Mouse (Mus musculus): ENCODE data around the gene 4933427I04Rik. TPM values are rescaled to one million over a fixed set of nuclear protein-coding genes. Genes with fewer than 3 reads are reported as not detected.

4933427I04Rik gene
- not detected in 2 replicates for polyA plus RNA-seq (2012; rRNA removed)

DNA sequence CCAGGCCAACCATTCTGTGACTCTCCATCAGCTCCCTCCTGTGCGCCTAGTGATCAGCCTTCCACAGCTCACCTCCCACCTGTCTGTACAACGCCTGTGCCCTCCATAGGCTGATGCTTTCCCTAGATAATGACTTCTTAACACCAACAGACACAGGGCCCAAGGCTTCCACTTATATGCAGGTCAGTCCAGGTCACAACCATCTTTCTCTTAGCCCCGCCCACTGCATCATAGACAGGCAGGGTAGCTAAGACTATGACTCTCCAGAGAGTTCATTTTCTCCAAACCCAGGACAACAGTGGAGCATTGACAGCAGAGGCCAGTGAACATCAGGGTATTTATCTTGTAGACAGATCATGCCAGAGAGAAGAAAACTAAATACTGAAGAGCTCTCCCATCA is at the start of gene 4933427I04Rik:
Gene 4933427I04Rik (plus strand): TSS at position 301 of the 400 bp plus-strand sequence.

DNA sequence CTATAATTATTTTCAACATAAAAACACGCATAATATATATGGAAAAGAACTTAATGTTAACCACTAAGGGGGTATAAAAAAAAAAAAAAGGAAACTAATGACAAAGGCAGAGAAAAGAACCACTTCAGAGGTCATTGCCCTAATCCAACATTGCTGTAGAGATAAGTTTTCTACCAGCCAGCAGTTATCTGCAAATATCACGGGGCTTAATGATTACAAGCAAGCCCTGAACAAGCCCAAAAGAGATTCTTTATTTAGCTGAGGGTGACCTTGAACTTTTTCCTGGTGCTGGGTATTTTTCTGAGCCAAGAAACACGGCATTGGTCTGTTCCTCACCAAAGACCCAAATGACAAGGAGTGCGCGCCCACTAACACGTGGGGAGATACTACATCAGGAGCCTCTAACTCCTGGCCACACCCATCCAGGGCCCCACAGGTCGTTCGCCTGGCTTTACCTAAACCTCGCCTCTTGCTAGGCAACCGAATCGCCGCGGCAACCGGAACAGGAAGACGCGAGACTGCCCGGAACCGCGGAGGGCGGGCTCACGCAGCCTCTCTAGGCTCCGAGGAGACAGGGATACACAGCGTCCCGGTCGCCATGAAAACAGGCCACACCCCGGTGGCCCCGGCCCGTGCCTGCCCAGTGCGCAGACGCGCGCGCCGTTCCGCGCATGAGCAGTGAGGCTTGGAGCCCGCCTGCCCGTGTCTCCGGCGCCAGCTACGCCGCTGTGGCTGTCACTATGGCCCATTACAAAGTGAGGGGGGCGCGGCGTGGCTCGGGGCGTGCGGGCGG is 45.0 kb downstream of the 4933427I04Rik start, which contains the start of gene Mycbp:
Gene Mycbp (plus strand): TSS at position 500 of the 793 bp plus-strand sequence.

Other genes starting within 250 kb of the 4933427I04Rik start
- gene Macf1, start 175.3 kb upstream of the 4933427I04Rik start, polyA plus RNA-seq (2012; rRNA removed), result 58.7 and 75.4 TPM in 2 replicates
- gene Ndufs5, start 141.5 kb upstream of the 4933427I04Rik start, polyA plus RNA-seq (2012; rRNA removed), result 12.7 and 17.0 TPM in 2 replicates
- gene Akirin1, start 109.3 kb upstream of the 4933427I04Rik start, polyA plus RNA-seq (2012; rRNA removed), result 35.1 and 53.9 TPM in 2 replicates
- gene Rhbdl2, start 71.8 kb upstream of the 4933427I04Rik start, polyA plus RNA-seq (2012; rRNA removed), result 0.85 and 0.94 TPM in 2 replicates
- gene Mycbp, start 45.2 kb downstream of the 4933427I04Rik start, polyA plus RNA-seq (2012; rRNA removed), result 17.2 and 17.3 TPM in 2 replicates
- gene Rragc, start 57.8 kb downstream of the 4933427I04Rik start, polyA plus RNA-seq (2012; rRNA removed), result 42.1 and 63.0 TPM in 2 replicates
- 2.4 TPM in 1 of 2 replicates, not detected in the other for gene 4930535I16Rik, start 58.3 kb downstream of the 4933427I04Rik start, polyA plus RNA-seq (2012; rRNA removed)

Data from ovary, adult 2 months (tissue).